ENCODE assay signal across 37 mouse cellular contexts in the genomic region with DNA sequence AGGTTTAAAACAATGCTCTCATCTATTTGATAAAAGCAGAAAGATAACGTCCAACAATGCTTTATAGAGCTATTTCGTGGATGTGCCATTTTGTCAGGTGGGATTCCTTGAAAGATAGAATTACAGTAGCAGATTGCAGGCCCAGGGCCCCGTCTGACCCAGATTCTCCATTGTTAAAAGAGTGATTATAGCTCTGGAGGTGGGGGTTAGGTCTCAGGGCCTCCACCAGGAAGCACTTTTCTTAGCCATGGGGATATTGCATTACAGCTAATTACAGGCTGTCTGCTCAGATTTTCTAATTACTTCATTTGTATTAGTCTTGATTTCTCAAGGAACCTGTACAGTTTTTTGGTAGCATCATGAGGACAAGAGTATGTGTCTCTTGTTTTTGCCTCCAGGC. TPM values are rescaled to one million over a fixed set of nuclear protein-coding genes. Genes with fewer than 3 reads are reported as not detected.
"Had no signal": no experiment of that assay in that cellular context is flagged by ENCODE, and none has a peak within 500 bp of the region (broad histone marks: within the 10 kb centered on the region; RNA-seq: fewer than 3 reads in every experiment).

No protein-coding gene starts in this region.

- H3K4me2 ChIP-seq: embryonic facial prominence, embryonic 12.5 days; embryonic facial prominence, embryonic 13.5 days; forebrain, embryonic 12.5 days; forebrain, embryonic 13.5 days; forebrain, embryonic 15.5 days had no signal

- H3K4me3 ChIP-seq: embryonic facial prominence, embryonic 12.5 days; embryonic facial prominence, embryonic 13.5 days; erythroblast, embryonic 14.5 days; forebrain, embryonic 10.5 days; forebrain, embryonic 12.5 days; forebrain, embryonic 13.5 days; forebrain, embryonic 15.5 days; gastrocnemius, adult 2 months; heart, adult 2 months had no signal

- H3K27me3 ChIP-seq: embryonic facial prominence, embryonic 12.5 days; embryonic facial prominence, embryonic 13.5 days; forebrain, embryonic 12.5 days; forebrain, embryonic 13.5 days; forebrain, embryonic 15.5 days had no signal

- DNase-seq: cerebellum, adult 18-20 months; cerebellum, adult 2 months; cerebellum, adult 8-10 months; cerebellum, adult 9-10 months; cerebellum, adult 9-11 months; cerebellum, postnatal 10 days; cerebellum, postnatal 14 days; cerebellum, postnatal 25 days; cerebellum, postnatal 36 days; embryo, embryonic 11 days; forebrain, postnatal 0 days; gastrocnemius, adult 2 months; gastrocnemius, postnatal 10 days; gastrocnemius, postnatal 14 days; gastrocnemius, postnatal 25 days; gastrocnemius, postnatal 36 days; heart, adult 11 months; heart, adult 18-20 months; heart, adult 2 months had no signal

- H3K4me1 ChIP-seq: embryonic facial prominence, embryonic 12.5 days; embryonic facial prominence, embryonic 13.5 days; forebrain, embryonic 10.5 days; forebrain, embryonic 12.5 days; forebrain, embryonic 13.5 days; forebrain, embryonic 15.5 days had no signal

- ATAC-seq: forebrain, embryonic 13.5 days; forebrain, embryonic 14.5 days; forebrain, embryonic 15.5 days; forebrain, embryonic 16.5 days; forebrain, postnatal 0 days had no signal

- H3K36me3 ChIP-seq: embryonic facial prominence, embryonic 12.5 days; embryonic facial prominence, embryonic 13.5 days; forebrain, embryonic 10.5 days; forebrain, embryonic 12.5 days; forebrain, embryonic 15.5 days had no signal

- H3K9ac ChIP-seq: embryonic facial prominence, embryonic 12.5 days; embryonic facial prominence, embryonic 13.5 days; forebrain, embryonic 12.5 days; forebrain, embryonic 13.5 days; forebrain, embryonic 15.5 days; forebrain, postnatal 0 days had no signal

- H3K27ac ChIP-seq: embryonic facial prominence, embryonic 12.5 days; embryonic facial prominence, embryonic 13.5 days; forebrain, embryonic 10.5 days; forebrain, embryonic 12.5 days; forebrain, embryonic 13.5 days; forebrain, embryonic 15.5 days; gastrocnemius, adult 2 months; heart, adult 2 months had no signal

- H3K9me3 ChIP-seq: embryonic facial prominence, embryonic 12.5 days; embryonic facial prominence, embryonic 13.5 days; forebrain, embryonic 10.5 days; forebrain, embryonic 12.5 days; forebrain, embryonic 13.5 days; forebrain, embryonic 15.5 days had no signal

RNA-seq across cellular contexts. Expression of a gene that starts 10.5 kb away (rescaled TPM):
- total RNA-seq: common myeloid progenitor, adult 5-6 weeks; forebrain, postnatal 0 days; gastrocnemius, adult 18-20 months; gastrocnemius, adult 2 months; gastrocnemius, adult 8-10 months; gastrocnemius, postnatal 10 days; gastrocnemius, postnatal 14 days; gastrocnemius, postnatal 25 days; gastrocnemius, postnatal 36 days; gastrocnemius, postnatal 4 days; granulocyte monocyte progenitor cell, adult 5-6 weeks; heart, adult 18-20 months; heart, adult 2 months; heart, adult 8-10 months had no signal
- polyA plus RNA-seq: cerebellum, adult 2 months; cortical plate, adult 2 months; embryonic facial prominence, embryonic 12.5 days; embryonic facial prominence, embryonic 13.5 days; erythroblast, embryonic 14.5 days; forebrain, embryonic 10.5 days; forebrain, embryonic 11.5 days; forebrain, embryonic 12.5 days; forebrain, embryonic 13.5 days; forebrain, embryonic 14.5 days; forebrain, embryonic 15.5 days; forebrain, embryonic 16.5 days; frontal cortex, adult 2 months had no signal
